Mouse (Mus musculus) heart, postnatal 14 days (tissue): ENCODE results near the gene Vmn1r3. TPM values are rescaled to one million over a fixed set of nuclear protein-coding genes. Genes with fewer than 3 reads are reported as not detected.
"Not testable (repeated sequence)": the region's sequence is repeated elsewhere in the genome, so short reads cannot be mapped to it uniquely, and the experiment has no call there.

Experiments
- DNase-seq, 2 experiments: peaks; one replicate each; pipeline ENCODE4 v3.0.0; 2021 to 2022
- intact Hi-C: fragments of 180-260 bp; cut with DNase I; formaldehyde crosslinking; loops from one replicate; pipeline ENCODE4 v1.15.1; 2025
- total RNA-seq, 2 experiments: library from RNA; stranded (reverse); gene quantifications; 2 replicates each; pipeline ENCODE4 v1.2.3; 2021

The Vmn1r3 gene
- total RNA-seq, 2 experiments from 2014 or later = not detected

DNA sequence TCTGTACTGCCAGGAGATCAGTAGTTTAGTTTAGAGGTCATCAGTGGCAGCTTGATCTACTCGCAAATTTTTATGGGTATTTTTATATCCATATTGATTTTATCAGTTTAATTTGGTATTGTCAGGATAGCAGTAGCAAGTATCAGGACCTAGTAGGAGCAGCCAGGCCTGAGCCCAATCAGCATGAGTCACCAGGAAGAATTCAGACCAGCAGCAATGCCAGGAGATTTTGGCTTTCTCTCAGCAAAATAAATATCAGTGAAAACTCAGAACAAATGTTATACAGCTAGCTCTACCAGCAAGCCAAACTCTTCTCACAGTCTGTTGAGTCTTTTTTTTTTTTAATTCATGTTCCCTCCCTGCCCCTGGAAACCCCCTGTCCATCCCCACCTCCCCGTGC, 31.8 kb downstream of the Vmn1r3 start:
- DNase-seq, intact Hi-C loops: not testable (repeated sequence)

DNA sequence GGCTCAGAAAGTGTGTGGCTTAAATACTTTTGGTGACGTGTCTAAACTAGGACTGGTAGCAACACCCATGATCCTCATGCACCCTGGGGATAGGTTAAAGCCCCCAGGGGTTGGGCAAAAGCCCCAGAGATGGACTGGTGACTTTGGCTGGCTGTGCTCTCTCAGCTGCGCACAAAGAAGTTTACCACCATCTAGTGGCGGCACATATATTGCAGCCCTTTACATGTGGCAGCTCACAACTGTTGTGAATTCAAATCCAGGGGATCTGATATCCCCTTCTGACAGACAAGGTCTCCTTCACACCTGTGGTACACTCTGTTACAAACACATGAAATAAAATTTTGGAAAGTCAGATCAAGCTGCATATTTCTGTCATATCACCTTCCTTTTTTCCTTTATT, 37.2 kb downstream of the Vmn1r3 start:
- intact Hi-C loops = not testable (repeated sequence)

More for the DNA sequence above, 37.2 kb downstream of the Vmn1r3 start:
- not testable (repeated sequence) for DNase-seq

Other genes starting within 250 kb of the Vmn1r3 start
- not detected for gene Vmn1r2, start 18.0 kb downstream of the Vmn1r3 start, total RNA-seq